Mouse (Mus musculus): ENCODE measurements around the gene Rnf126. TPM values are rescaled to one million over a fixed set of nuclear protein-coding genes. Genes with fewer than 3 reads are reported as not detected.

Gene Rnf126
- polyA plus RNA-seq, 1 experiment from 2014 or later: 54.0 TPM

GRCm38 (mm10) chr10:79743650-79744365, 22.9 kb downstream of the Rnf126 start:
- Histone ChIP-seq H3K36me3 (peaks cover 45% of the 10 kb centered on the region), H3K4me3 (no peak overlapping the region), H3K9me3 (replicated peaks) (peaks cover 15% of the 10 kb centered on the region; the same call in 1 of the 2 replicates), H3K27ac (no peak overlapping the region), H3K4me1 (replicated peaks) (peaks cover 15% of the 10 kb centered on the region), H3K4me2 (no peak overlapping the region), H3K9ac (no peak overlapping the region), H3K27me3 (no peaks in the 10 kb centered on the region)
- 92% methylated on average over 15 of the region's 15 CpGs for WGBS
- no peak for ATAC-seq (replicated peaks; ENCODE audit: insufficient number of reproducible peaks, insufficient read depth, low FRiP score, low read depth)

DNA sequence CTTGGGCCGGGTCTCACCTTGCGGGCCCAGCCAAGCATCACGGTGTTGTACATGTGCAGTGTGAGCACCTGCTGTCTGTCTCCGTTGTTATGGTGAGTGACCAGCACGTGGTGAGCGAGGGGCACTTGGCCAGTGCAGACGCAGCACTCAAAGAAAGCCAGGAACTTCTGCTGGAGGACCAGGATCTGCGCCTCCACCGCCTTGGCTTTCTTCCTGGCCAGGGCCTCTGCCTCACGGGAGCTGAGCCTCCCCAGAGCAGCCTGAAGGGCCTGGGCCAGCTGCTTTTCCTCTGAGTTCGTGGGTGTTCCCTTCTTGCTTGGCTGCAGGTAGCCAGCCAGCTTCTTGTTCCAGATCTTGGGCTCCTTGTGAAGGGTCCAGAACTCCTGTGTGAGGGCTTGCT, 23.6 kb downstream of the Rnf126 start:
- peaks cover 52% of the 10 kb centered on the region for H3K36me3 ChIP-seq
- no peaks in the 10 kb centered on the region for H3K27me3 ChIP-seq
- WGBS: 87% methylated on average over 11 of the region's 11 CpGs
- peaks cover 20% of the 10 kb centered on the region; the same call in 1 of the 2 replicates for H3K9me3 ChIP-seq (replicated peaks)
- H3K4me3 ChIP-seq: no peak overlapping the region
- no peak for ATAC-seq (replicated peaks; ENCODE audit: insufficient number of reproducible peaks, insufficient read depth, low FRiP score, low read depth)
- peaks cover 15% of the 10 kb centered on the region for H3K4me1 ChIP-seq (replicated peaks)
- H3K9ac ChIP-seq: no peak overlapping the region
- H3K4me2 ChIP-seq: no peak overlapping the region
- H3K27ac ChIP-seq: no peak overlapping the region

DNA sequence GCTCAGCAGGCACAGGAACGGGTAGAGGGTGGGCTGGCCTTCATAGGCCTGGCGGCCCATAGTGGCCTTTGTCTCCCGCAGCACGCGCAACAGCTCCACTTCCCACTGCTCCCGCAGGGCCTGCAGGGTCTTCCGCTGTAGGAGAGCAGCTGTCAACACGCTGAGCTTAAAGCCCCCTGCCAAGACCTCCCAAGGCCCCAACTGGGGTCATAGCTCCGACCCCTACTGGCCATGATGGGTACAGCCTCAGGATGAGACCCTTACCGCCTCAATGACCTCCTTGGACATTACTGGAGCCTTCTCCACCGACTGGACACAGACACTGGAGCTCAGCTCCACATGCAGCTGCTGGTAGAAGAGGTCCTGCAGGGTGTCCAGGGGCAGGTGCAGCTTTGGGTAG, 25.9 kb downstream of the Rnf126 start:
- WGBS: 75% methylated on average over 11 of the region's 11 CpGs
- peaks cover 75% of the 10 kb centered on the region for H3K36me3 ChIP-seq
- H3K9me3 ChIP-seq (replicated peaks): peaks cover 23% of the 10 kb centered on the region; the same call in 1 of the 2 replicates
- H3K27me3 ChIP-seq: peaks cover 5% of the 10 kb centered on the region; the same call in 1 of the 2 replicates
- no peak for ATAC-seq (replicated peaks; ENCODE audit: insufficient number of reproducible peaks, insufficient read depth, low FRiP score, low read depth)
- no peak overlapping the region for H3K4me3 ChIP-seq
- H3K27ac ChIP-seq: no peak overlapping the region
- H3K4me2 ChIP-seq: no peak overlapping the region
- peaks cover 7% of the 10 kb centered on the region for H3K4me1 ChIP-seq (replicated peaks)
- no peak overlapping the region for H3K9ac ChIP-seq

DNA sequence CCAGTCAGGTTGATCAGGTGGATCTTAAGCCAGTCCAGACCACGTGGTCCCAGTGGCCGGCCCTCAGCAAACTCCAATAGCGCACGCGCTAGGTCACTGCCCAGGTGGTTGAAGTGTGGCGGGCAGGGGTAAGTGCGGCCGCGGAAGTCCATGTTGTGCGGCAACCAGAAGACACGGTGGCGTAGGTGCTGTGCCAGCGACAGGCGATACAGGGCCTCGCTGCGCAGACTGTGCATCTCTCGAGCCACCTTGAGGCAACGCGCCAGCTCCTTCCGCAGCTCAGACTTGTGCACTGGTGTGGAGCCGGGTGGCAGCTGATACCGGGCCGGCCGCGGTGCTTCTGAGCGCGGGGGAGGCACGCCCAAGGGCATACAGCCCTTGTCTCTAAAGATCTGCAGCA, 27.5 kb downstream of the Rnf126 start:
- peaks cover 9% of the 10 kb centered on the region; the same call in 1 of the 2 replicates for H3K27me3 ChIP-seq
- peaks cover 23% of the 10 kb centered on the region; the same call in 1 of the 2 replicates for H3K9me3 ChIP-seq (replicated peaks)
- H3K4me1 ChIP-seq (replicated peaks): 0 out of 2 replicates have a peak, but pooled peaks cover 7% of the 10 kb centered on the region
- no peak for ATAC-seq (replicated peaks; ENCODE audit: insufficient number of reproducible peaks, insufficient read depth, low FRiP score, low read depth)
- peaks cover 88% of the 10 kb centered on the region for H3K36me3 ChIP-seq
- H3K27ac ChIP-seq: no peak overlapping the region
- WGBS: 95% methylated on average over 28 of the region's 28 CpGs
- no peak overlapping the region for H3K9ac ChIP-seq
- H3K4me2 ChIP-seq: no peak overlapping the region
- no peak overlapping the region for H3K4me3 ChIP-seq

DNA sequence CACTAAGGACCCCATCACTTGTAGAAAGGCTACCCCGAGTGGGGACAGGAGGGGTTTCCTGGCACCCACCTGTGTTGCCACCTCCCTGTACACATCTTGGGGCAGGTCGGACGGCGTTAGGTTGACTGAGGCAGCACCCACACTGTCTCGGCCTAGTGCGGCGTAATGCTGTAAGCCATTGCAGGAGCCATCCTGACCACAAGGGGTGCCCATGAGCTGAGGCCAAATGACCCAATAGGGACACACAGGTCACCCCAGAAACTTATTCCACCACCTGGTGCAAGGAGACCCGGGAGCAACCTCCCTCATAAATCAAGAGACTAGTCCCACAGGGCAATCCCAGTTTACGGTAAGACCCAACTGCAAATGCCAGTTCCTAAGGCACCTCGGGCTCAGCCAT, 28.5 kb downstream of the Rnf126 start:
- no peak for ATAC-seq (replicated peaks; ENCODE audit: insufficient number of reproducible peaks, insufficient read depth, low FRiP score, low read depth)
- Histone ChIP-seq H3K4me2 (no peak overlapping the region), H3K27ac (no peak overlapping the region), H3K27me3 (peaks cover 9% of the 10 kb centered on the region; the same call in 1 of the 2 replicates), H3K4me3 (no peak overlapping the region), H3K9me3 (replicated peaks) (peaks cover 23% of the 10 kb centered on the region; the same call in 1 of the 2 replicates), H3K9ac (no peak overlapping the region), H3K36me3 (peaks cover 92% of the 10 kb centered on the region), H3K4me1 (replicated peaks) (0 out of 2 replicates have a peak, but pooled peaks cover 7% of the 10 kb centered on the region)
- WGBS: 93% methylated on average over 10 of the region's 10 CpGs

DNA sequence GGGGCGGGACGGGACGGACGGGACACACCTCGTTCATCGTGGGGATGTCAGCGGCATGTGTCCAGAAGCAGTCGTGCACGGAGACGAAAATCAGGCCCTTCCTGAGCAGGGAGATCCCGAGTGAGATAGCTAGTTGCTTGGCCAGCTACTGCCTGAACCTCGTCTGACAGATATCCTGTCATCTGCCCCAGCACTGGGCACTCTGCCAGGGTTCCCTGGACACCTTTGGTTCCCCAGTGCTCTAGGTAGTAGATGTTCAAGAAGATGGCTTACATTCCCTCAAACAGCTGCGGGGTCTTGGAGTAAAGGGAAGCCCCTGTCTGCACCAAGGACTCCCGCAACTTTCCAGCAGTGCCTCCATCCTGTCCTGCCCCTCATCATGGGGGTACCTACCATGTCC, 30.0 kb downstream of the Rnf126 start:
- H3K36me3 ChIP-seq: peaks cover 78% of the 10 kb centered on the region
- H3K27ac ChIP-seq: no peak overlapping the region
- no peak overlapping the region for H3K4me3 ChIP-seq
- H3K4me1 ChIP-seq (replicated peaks): 0 out of 2 replicates have a peak, but pooled peaks cover 7% of the 10 kb centered on the region
- H3K9ac ChIP-seq: no peak overlapping the region
- no peak overlapping the region for H3K4me2 ChIP-seq
- WGBS: 88% methylated on average over 14 of the region's 14 CpGs
- H3K9me3 ChIP-seq (replicated peaks): peaks cover 23% of the 10 kb centered on the region; the same call in 1 of the 2 replicates
- H3K27me3 ChIP-seq: peaks cover 9% of the 10 kb centered on the region; the same call in 1 of the 2 replicates
- no peak for ATAC-seq (replicated peaks; ENCODE audit: insufficient number of reproducible peaks, insufficient read depth, low FRiP score, low read depth)

GRCm38 (mm10) chr10:79735361-79735760, 31.4 kb downstream of the Rnf126 start:
- Histone ChIP-seq H3K9me3 (replicated peaks) (peaks cover 23% of the 10 kb centered on the region; the same call in 1 of the 2 replicates), H3K9ac (no peak overlapping the region), H3K36me3 (peaks cover 65% of the 10 kb centered on the region), H3K4me2 (peak overlapping the region; percentile 31), H3K4me3 (peak overlapping the region; percentile 5; the same call in 1 of the 2 replicates), H3K27me3 (peaks cover 9% of the 10 kb centered on the region; the same call in 1 of the 2 replicates), H3K27ac (no peak overlapping the region), H3K4me1 (replicated peaks) (0 out of 2 replicates have a peak, but pooled peaks cover 7% of the 10 kb centered on the region)
- 35% methylated on average over 39 of the region's 52 CpGs for WGBS
- ATAC-seq (replicated peaks; ENCODE audit: insufficient number of reproducible peaks, insufficient read depth, low FRiP score, low read depth): no peak

- no peak for ATAC-seq (replicated peaks; ENCODE audit: insufficient number of reproducible peaks, insufficient read depth, low FRiP score, low read depth)
- 82% methylated on average over 15 of the region's 15 CpGs for WGBS
- peaks cover 15% of the 10 kb centered on the region for H3K4me1 ChIP-seq (replicated peaks)
- peaks cover 9% of the 10 kb centered on the region; the same call in 1 of the 2 replicates for H3K9me3 ChIP-seq (replicated peaks)
- no peak overlapping the region for H3K4me3 ChIP-seq
- H3K27me3 ChIP-seq: peaks cover 12% of the 10 kb centered on the region
- H3K4me2 ChIP-seq: no peak overlapping the region
- H3K36me3 ChIP-seq: peaks cover 50% of the 10 kb centered on the region
- no peak overlapping the region for H3K9ac ChIP-seq
- H3K27ac ChIP-seq: no peak overlapping the region
These were observed 32.9 kb downstream of the Rnf126 start for GRCm38 (mm10) chr10:79733847-79734246.

GRCm38 (mm10) chr10:79732500-79732899, 34.3 kb downstream of the Rnf126 start:
- H3K9ac ChIP-seq: no peak overlapping the region
- no peak overlapping the region for H3K4me3 ChIP-seq
- no peak overlapping the region for H3K27ac ChIP-seq
- H3K4me1 ChIP-seq (replicated peaks): peaks cover 15% of the 10 kb centered on the region
- no peak for ATAC-seq (replicated peaks; ENCODE audit: insufficient number of reproducible peaks, insufficient read depth, low FRiP score, low read depth)
- H3K27me3 ChIP-seq: peaks cover 17% of the 10 kb centered on the region
- 100% methylated on average over 1 of the region's 1 CpGs for WGBS
- peaks cover 36% of the 10 kb centered on the region for H3K36me3 ChIP-seq
- H3K4me2 ChIP-seq: no peak overlapping the region
- 0 out of 2 replicates have a peak, but pooled peaks cover 3% of the 10 kb centered on the region for H3K9me3 ChIP-seq (replicated peaks)

DNA sequence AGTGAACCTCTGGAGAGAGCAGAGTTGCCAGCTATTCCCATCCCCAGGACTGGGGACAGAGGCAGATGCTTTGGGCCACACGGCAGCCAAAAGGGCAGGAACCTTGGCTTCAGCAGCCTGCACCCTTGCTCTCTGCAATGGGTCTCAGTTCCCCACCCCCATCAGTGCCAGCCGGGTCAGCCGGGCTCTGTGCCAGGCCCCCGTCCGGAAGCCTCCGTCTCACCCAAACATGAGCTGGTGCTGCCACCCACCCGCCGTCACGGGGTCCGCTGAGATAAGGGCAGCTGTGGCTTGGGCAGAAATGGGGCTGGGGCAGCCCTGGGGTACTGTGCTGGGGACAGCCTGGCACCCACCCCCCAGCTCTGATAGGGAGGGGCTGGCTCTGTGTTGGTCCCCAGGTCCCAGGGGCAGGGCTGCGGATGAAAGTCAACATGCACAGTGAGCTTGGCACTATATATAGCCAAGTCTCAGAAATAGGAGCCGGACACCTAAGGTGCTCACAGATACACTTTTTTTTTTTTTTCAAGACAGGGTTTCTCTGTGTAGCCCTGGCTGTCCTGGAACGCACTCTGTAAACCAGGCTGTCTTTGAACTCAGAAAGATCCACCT, 37.3 kb downstream of the Rnf126 start:
- WGBS: 55% methylated on average over 13 of the region's 13 CpGs
- H3K27ac ChIP-seq: no peak overlapping the region
- 0 out of 2 replicates have a peak, but pooled peaks have one; percentile 11 for ATAC-seq (replicated peaks; ENCODE audit: insufficient number of reproducible peaks, insufficient read depth, low FRiP score, low read depth)
- peak overlapping the region; percentile 44 for H3K4me2 ChIP-seq
- peaks cover 8% of the 10 kb centered on the region for H3K4me1 ChIP-seq (replicated peaks)
- H3K27me3 ChIP-seq: peaks cover 8% of the 10 kb centered on the region
- peaks cover 9% of the 10 kb centered on the region for H3K36me3 ChIP-seq
- H3K9ac ChIP-seq: no peak overlapping the region
- H3K9me3 ChIP-seq (replicated peaks): no peaks in the 10 kb centered on the region
- peak overlapping the region; percentile 5; the same call in 1 of the 2 replicates for H3K4me3 ChIP-seq

Measured in heart, embryonic 15.5 days (tissue).